Mouse (Mus musculus) induced T-regulatory cell, adult 2 months (primary cell): Measurements from ENCODE around the gene Rassf8.
A peak's percentile ranks its signal among the peaks of the same experiment; 100 is the strongest.

Experiments used
- DNase-seq: peaks from one replicate; pipeline ENCODE4 v3.0.0-alpha.2; 2012; ENCODE audit warnings: low read depth

Gene Rassf8

DNA sequence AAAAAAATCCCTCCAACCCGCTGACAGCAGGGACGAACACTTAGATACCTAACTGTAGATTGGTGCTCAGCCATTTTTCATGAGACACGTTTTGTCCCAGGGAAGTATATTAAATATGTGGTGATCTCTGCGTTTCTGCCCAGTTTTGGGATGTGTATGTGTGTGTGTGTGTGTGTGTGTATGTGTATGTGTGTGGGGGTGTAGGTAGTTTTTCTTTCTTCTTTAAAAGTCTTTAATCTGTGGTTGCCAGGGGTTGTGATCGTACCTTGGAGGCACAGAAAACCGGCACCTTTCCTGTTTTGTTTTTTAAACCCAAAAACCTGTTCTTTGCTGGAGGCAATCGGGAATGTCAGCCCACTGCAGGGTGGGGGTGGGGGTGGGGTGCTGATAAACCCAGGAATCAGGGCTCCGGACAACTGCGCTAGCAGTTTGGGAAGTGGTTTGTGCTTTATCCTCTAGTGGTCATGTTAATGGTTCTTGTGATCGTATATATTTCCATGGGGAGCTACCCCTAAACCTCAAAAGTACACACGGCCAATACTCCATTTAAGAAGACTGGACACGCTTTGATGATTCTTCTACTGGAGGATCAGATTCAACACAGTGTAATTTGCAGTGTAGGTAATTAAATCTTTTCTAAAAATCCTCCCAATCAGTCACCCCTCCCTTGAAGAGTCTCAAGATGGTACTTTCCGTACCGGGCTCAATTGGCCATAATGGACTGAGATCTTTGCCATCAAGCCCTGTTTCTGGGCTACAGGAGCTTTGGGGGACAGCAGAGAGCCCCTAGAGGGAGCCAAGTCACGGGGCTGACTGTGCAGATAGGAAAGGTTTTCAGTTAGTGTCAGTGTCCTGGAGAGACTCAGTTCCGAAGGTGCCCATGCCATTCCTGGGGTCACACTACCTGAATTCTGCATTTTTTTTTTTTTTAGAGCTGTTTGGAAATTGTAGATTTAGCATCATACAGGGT is 1.4 kb downstream of the Rassf8 start:
- DNase-seq, result peak; percentile 12

DNA sequence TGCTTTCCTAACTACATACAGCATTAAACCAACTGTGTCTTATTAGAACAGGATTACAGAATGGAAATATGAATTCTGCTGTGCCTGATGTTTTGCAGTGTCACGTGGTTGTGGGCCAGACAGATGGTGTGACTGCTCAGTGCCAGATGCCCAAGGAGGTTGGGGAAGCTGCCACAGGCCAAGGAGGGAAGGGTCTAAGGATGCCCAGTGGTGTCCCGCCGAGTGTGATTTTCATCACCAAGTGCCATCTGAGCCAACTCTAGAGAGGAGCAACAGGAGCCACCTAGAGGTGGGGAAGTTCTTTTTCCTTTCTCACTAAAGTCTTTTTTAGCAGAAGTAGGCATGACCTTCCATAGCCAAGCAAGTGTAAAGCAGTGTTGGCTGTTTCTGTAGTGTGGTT is 3.8 kb downstream of the Rassf8 start:
- no peak for DNase-seq

DNA sequence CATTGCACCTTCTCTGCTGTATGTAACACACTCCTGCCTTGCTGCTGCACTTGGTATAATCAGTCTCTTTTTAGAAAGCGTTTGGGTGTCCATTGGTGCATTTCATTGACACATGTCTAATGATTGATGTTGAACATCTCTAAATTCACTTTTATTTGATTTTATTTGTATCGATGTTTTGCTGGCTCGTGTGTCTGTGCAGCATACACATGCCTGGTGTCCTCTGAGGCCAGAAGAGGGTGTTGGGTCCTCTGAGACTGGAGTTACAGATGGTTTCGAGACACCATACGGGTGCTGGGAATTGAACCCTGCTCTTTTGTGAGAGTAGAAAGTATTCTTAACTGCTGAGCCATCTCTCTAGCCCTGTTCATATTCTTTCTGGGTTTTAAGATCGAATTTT is 6.7 kb downstream of the Rassf8 start:
- DNase-seq, result no peak

DNA sequence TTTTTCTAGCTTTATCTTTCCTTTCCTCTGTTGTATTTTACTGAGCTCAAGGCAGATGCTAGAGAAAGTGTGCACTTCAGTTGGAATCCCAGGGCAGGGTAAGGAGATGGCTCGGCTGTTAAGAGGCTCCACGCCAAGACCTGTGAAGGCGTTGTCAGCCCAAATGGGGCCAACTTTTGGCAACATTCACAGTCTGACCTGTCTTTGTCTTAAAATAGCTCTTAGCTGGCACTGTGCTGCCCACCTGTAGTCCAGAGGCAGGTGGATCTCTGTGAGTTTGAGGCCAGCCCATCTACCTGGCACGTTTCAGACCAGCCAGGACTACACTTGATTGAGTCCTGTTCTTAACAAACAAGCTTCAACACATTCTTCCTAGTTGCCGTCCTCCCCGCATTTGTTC is 7.9 kb downstream of the Rassf8 start:
- no peak for DNase-seq

- DNase-seq, result no peak
Observed at GRCm38 (mm10) chr6:145755942-145756639, 9.5 kb downstream of the Rassf8 start.

DNA sequence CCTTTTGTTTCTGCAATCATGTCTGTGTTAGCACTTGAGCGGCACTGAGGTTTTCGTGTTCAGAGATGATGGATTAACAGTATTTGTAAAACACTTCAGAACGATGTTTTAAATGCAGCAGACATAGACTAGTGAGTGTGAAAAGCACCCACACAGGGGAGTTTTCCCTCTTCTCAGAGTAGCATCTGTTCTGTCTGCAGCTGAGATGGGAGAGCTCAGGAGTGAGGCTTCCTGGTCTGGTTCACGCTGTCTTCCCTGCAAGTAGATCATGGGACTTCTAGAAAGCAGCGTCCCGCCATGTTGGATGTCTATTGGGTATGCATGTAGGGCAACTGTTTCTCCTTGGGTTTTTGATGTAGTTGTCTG is 10.1 kb downstream of the Rassf8 start:
- no peak for DNase-seq

DNA sequence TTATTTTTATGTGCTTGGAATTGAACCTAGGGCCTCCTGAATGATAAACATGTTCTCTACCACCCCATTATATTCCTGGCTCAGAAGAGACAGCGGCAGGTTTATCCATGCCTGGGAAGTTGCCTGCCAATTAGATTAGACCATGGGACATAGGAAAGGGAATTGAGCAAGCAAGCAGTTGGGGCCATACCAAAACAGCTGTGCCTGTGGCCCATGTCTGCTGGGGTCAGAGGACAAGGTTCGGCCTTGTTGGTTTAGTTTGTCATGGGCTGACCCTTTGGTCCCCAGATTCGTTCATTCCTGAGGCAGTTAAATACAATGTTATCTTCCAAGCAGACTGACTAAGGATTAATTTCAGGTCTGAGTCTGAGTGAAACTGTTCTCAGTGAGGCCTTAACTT is 10.8 kb downstream of the Rassf8 start:
- no peak for DNase-seq

GRCm38 (mm10) chr6:145758685-145759084 is 12.1 kb downstream of the Rassf8 start:
- no peak for DNase-seq

GRCm38 (mm10) chr6:145759432-145759831 is 12.9 kb downstream of the Rassf8 start:
- DNase-seq, result no peak

DNA sequence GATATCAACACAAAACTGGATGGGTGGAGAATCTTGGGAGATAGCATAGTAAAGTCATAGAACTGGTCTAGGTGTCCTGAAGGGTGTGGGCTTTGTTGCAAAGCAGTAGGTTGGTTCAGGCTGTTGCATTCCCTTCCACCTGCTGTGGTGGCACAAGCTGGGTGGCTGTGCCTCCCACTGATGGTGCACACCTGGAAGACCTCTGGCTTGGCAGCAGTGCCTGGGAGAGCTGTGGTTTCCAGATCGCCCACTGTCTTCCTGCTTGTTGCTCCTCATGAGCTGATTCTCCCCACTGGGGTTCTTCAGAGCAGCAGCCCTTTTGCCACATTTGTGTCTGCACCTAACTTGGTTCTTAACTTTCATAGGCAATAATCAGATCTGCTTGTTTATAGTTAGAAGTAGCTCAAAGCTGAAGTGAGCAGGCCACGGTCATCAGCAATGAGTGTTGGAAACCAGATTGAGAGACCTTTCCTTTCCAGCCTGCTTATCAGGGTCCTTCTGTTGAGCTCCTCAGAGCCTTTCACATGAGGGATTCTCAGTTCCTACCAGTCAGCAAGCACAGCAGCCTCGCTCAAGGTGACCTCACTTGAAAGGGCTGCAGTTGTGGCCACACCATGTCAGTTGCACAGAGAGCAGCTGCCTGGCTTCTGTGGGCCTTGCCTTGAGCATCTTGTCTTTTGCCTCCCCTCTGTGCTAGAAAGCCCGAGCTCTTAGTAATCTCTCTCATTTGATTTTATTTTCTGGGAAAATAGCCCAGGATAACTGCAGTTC is 13.9 kb downstream of the Rassf8 start:
- DNase-seq, result no peak

- no peak for DNase-seq
Observed at GRCm38 (mm10) chr6:145761151-145761935, 14.8 kb downstream of the Rassf8 start.

DNA sequence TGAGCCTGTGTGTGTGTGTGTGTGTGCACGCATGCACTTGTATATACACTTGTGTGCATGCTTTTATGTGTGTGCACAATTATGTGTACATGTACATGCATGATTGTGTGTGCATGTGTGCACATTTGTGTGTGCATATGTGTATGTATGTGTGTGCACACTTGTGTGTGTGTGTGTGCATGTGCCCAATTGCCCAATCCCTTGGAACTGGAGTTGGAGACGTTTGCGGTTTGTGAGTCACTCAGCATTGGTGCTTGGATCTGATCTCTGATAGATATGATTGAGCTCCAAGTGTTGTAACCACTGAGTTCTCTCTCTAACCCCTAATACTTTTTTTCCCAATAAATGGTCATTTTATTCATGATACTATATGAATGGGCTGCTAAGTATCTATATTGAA is 15.5 kb downstream of the Rassf8 start:
- DNase-seq, result no peak

DNA sequence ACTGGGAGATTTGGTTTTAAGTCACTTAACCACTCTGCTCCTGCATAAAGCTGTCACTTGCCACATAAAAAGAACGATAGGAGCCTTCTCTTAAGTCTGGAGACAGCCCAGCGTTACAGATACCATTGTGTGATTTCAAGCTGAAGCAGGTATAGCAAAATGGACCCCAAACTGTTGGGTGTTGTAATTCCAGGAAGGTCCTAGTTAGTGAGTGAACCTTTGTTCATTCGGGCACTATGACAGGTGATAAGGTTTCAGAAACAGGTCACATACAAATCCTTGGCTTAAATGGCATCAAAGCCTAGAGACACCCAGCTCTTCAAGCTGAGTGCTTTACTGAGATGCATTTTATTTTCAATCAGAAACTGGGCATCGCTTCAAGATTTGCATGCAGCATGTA is 16.5 kb downstream of the Rassf8 start:
- no peak for DNase-seq

DNA sequence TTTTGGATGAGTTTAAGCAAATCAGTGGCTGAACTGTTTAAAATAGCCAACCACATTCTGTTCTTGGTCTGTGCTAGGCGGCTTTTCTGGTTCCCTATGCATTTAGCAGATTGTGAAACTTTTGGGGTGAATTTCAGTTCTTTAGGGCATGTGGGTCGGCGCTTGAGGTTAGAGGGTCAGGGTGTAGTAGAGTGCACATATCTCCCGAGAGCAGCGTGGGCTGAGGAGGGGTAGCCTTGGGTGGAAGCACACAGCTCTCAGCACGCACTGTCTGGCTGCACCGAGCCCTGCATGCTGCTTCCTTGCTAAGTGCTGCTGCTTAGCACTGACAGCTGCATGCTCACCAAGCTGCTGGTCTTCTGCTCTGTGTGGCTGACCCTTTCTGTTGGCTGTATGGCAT is 18.5 kb downstream of the Rassf8 start:
- DNase-seq, result no peak

DNA sequence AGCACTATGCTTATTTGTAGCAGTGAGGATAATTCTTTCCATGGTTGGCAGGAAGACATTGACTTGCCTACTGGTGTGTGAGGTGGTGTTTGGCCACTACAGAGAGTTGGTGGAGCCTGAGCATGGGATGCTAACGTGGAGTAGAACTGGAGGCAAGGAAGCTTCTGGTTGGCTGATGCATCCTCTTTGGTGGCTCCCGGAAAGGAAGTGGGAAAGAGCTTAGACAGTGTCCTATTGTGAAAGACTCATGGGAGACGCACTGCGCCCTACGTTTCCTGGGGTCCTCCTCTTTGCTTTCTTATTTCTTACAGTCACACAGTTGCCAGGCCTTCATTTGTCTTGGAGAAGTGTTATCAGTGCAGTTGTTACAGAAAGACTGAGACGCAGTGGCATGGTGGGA is 20.4 kb downstream of the Rassf8 start:
- DNase-seq, result no peak

GRCm38 (mm10) chr6:145767637-145768036 is 21.1 kb downstream of the Rassf8 start:
- no peak for DNase-seq

DNA sequence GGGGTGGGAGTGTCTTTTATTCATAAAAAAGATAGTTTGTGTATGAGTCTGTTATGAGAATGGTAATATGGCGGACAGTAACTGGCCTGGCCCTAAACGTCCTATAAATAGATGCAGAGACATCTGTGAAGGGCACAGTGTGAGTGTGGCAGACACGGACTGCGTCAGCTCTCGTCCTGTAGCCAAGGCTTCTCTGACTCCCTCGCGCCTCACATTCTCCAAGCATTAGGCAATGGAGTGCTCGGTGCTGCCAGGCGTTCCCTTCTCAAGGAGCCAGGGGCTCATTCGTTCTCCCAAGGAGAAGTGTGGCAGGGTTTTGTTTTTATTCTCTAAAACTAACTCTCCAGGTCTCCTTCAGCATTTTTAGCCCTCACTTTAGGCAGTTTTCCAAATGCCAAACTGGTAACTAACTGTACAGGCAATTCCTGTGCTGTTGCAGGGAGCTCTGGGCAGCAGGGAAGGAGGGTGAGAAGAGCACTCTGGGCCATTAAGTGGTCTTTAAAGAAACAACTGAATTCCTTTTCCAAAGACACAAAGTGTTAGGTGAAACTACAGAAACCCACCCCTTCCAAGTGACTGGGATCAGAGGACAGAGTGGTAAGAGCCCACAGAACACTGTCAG is 22.2 kb downstream of the Rassf8 start:
- DNase-seq, result no peak

GRCm38 (mm10) chr6:145769855-145770254 is 23.3 kb downstream of the Rassf8 start:
- DNase-seq, result no peak

DNA sequence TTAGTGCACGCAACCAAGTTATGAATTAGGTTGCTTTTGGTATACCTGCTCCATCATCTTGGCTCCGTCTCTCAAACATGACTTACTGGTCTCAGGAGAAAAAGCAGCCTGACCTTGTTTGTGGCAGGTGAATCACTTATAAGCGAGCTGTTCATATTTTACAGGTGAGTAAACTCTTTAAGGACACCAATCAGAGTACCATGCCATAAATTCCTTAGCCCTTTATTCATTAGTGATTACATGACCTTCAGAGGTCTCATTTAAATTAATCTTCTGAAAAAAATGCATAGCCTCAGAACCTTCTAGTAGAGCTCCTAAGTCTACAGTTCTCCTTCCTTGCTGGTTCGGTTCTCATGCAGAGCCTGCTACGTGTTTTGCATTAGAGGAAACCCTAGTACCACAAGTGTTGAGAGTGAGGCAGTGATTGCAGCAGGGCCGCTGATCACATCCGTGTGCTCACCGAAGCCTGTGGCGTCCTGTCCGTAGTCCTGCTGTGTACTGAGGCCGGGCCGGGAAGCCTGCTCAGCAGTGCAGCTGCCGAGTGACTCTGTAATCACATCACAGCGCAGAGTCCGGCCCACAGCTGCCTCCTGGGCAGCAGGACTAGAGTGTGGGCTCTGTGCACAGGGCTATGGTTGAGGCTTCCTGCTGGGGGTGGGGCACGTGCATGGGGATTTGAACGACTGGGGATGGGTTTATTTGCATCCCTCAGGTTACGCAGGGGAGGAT is 23.9 kb downstream of the Rassf8 start:
- no peak for DNase-seq

GRCm38 (mm10) chr6:145774436-145774835 is 27.9 kb downstream of the Rassf8 start:
- no peak for DNase-seq

DNA sequence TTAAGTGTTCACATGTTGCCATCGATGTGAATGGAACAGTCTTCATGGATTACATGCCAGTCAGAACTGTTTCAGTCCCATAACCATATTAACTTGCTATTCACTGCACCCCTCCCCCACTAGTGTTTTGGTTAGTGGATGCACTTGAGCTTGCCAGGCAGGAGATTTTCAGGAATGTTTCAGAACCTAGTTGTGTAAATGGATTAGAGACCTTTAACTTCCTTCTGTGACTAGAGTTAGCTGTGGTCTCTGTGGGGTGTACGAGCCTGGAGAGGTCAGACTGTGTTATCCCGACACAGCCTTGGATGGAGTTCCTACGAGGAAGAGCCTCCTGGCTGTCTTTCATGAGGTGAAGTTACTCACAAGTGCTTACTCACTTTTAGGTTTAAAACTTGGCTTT is 29.7 kb downstream of the Rassf8 start:
- DNase-seq, result no peak
